Mouse (Mus musculus): ENCODE measurements at regions not wholly inside any gene's neighbourhood (a gene's known extent, or its start where the extent isn't known, plus 50 kb on each side); places are given as distances from the start of the nearest gene placed in this dataset.

GRCm38 (mm10) chr15:57644331-57644953 lies 167.0 kb upstream of the Slc22a22 start:
- Histone ChIP-seq H3K9ac (ENCODE audit: low read length) (no peak overlapping the region), H3K27me3 (ENCODE audit: control insufficient read depth, insufficient read depth, low read length) (no peaks in the 10 kb centered on the region), H3K36me3 (ENCODE audit: control insufficient read depth, insufficient read depth, low read length) (no peaks in the 10 kb centered on the region), H3K9me3 (ENCODE audit: control insufficient read depth, low read length) (no peaks in the 10 kb centered on the region), H3K4me1 (replicated peaks; ENCODE audit: control insufficient read depth, insufficient read depth, low read length) (no peaks in the 10 kb centered on the region), H3K27ac (ENCODE audit: low read depth, low read length) (no peak overlapping the region), H3K4me2 (ENCODE audit: low read depth, low read length, severe bottlenecking) (no peak overlapping the region), H3K4me3 (ENCODE audit: low read depth, low read length) (no peak overlapping the region)
- WGBS = 64% methylated on average over 11 of the region's 11 CpGs
- ATAC-seq (replicated peaks; ENCODE audit: low FRiP score) (no peak), DNase-seq (ENCODE audit: low spot score) (peak; percentile 58)

GRCm38 (mm10) chr15:57639115-57639514 lies 161.7 kb upstream of the Slc22a22 start:
- H3K27me3 ChIP-seq (ENCODE audit: control insufficient read depth, insufficient read depth, low read length) = no peaks in the 10 kb centered on the region
- H3K36me3 ChIP-seq (ENCODE audit: control insufficient read depth, insufficient read depth, low read length) = no peaks in the 10 kb centered on the region
- no peak for DNase-seq (ENCODE audit: low spot score)
- no peak overlapping the region for H3K4me2 ChIP-seq (ENCODE audit: low read depth, low read length, severe bottlenecking)
- no peak overlapping the region for H3K9ac ChIP-seq (ENCODE audit: low read length)
- H3K4me1 ChIP-seq (replicated peaks; ENCODE audit: control insufficient read depth, insufficient read depth, low read length) = no peaks in the 10 kb centered on the region
- no peaks in the 10 kb centered on the region for H3K9me3 ChIP-seq (ENCODE audit: control insufficient read depth, low read length)
- no peak for ATAC-seq (replicated peaks; ENCODE audit: low FRiP score)
- 73% methylated on average over 7 of the region's 7 CpGs for WGBS
- no peak overlapping the region for H3K27ac ChIP-seq (ENCODE audit: low read depth, low read length)
- no peak overlapping the region for H3K4me3 ChIP-seq (ENCODE audit: low read depth, low read length)

GRCm38 (mm10) chr15:57633067-57633466 lies 155.6 kb upstream of the Slc22a22 start:
- H3K36me3 ChIP-seq (ENCODE audit: control insufficient read depth, insufficient read depth, low read length) = no peaks in the 10 kb centered on the region
- H3K4me3 ChIP-seq (ENCODE audit: low read depth, low read length) = no peak overlapping the region
- no peak for DNase-seq (ENCODE audit: low spot score)
- no peak overlapping the region for H3K27ac ChIP-seq (ENCODE audit: low read depth, low read length)
- H3K4me2 ChIP-seq (ENCODE audit: low read depth, low read length, severe bottlenecking) = no peak overlapping the region
- H3K9me3 ChIP-seq (ENCODE audit: control insufficient read depth, low read length) = no peaks in the 10 kb centered on the region
- WGBS = 79% methylated on average over 3 of the region's 3 CpGs
- no peaks in the 10 kb centered on the region for H3K27me3 ChIP-seq (ENCODE audit: control insufficient read depth, insufficient read depth, low read length)
- H3K9ac ChIP-seq (ENCODE audit: low read length) = no peak overlapping the region
- no peak for ATAC-seq (replicated peaks; ENCODE audit: low FRiP score)
- no peaks in the 10 kb centered on the region for H3K4me1 ChIP-seq (replicated peaks; ENCODE audit: control insufficient read depth, insufficient read depth, low read length)

GRCm38 (mm10) chr15:57632537-57632936 lies 155.1 kb upstream of the Slc22a22 start:
- 76% methylated on average over 8 of the region's 8 CpGs for WGBS
- Histone ChIP-seq H3K4me1 (replicated peaks; ENCODE audit: control insufficient read depth, insufficient read depth, low read length) (no peaks in the 10 kb centered on the region), H3K9me3 (ENCODE audit: control insufficient read depth, low read length) (no peaks in the 10 kb centered on the region), H3K4me2 (ENCODE audit: low read depth, low read length, severe bottlenecking) (no peak overlapping the region), H3K27me3 (ENCODE audit: control insufficient read depth, insufficient read depth, low read length) (no peaks in the 10 kb centered on the region), H3K9ac (ENCODE audit: low read length) (no peak overlapping the region), H3K27ac (ENCODE audit: low read depth, low read length) (no peak overlapping the region), H3K36me3 (ENCODE audit: control insufficient read depth, insufficient read depth, low read length) (no peaks in the 10 kb centered on the region), H3K4me3 (ENCODE audit: low read depth, low read length) (no peak overlapping the region)
- ATAC-seq (replicated peaks; ENCODE audit: low FRiP score) (no peak), DNase-seq (ENCODE audit: low spot score) (no peak)

- H3K4me2 ChIP-seq (ENCODE audit: low read depth, low read length, severe bottlenecking) = no peak overlapping the region
- DNase-seq (ENCODE audit: low spot score) = no peak
- WGBS = 87% methylated on average over 6 of the region's 6 CpGs
- H3K9me3 ChIP-seq (ENCODE audit: control insufficient read depth, low read length) = no peaks in the 10 kb centered on the region
- no peak for ATAC-seq (replicated peaks; ENCODE audit: low FRiP score)
- no peaks in the 10 kb centered on the region for H3K36me3 ChIP-seq (ENCODE audit: control insufficient read depth, insufficient read depth, low read length)
- no peak overlapping the region for H3K9ac ChIP-seq (ENCODE audit: low read length)
- no peak overlapping the region for H3K27ac ChIP-seq (ENCODE audit: low read depth, low read length)
- H3K4me3 ChIP-seq (ENCODE audit: low read depth, low read length) = no peak overlapping the region
- no peaks in the 10 kb centered on the region for H3K27me3 ChIP-seq (ENCODE audit: control insufficient read depth, insufficient read depth, low read length)
- no peaks in the 10 kb centered on the region for H3K4me1 ChIP-seq (replicated peaks; ENCODE audit: control insufficient read depth, insufficient read depth, low read length)
Observed at GRCm38 (mm10) chr15:57618466-57618865, 141.0 kb upstream of the Slc22a22 start.

- Histone ChIP-seq H3K27me3 (ENCODE audit: control insufficient read depth, insufficient read depth, low read length) (no peaks in the 10 kb centered on the region), H3K36me3 (ENCODE audit: control insufficient read depth, insufficient read depth, low read length) (no peaks in the 10 kb centered on the region), H3K4me3 (ENCODE audit: low read depth, low read length) (no peak overlapping the region), H3K27ac (ENCODE audit: low read depth, low read length) (no peak overlapping the region), H3K4me2 (ENCODE audit: low read depth, low read length, severe bottlenecking) (no peak overlapping the region), H3K9ac (ENCODE audit: low read length) (no peak overlapping the region), H3K9me3 (ENCODE audit: control insufficient read depth, low read length) (no peaks in the 10 kb centered on the region), H3K4me1 (replicated peaks; ENCODE audit: control insufficient read depth, insufficient read depth, low read length) (no peaks in the 10 kb centered on the region)
- DNase-seq (ENCODE audit: low spot score) (no peak), ATAC-seq (replicated peaks; ENCODE audit: low FRiP score) (no peak)
- 76% methylated on average over 11 of the region's 11 CpGs for WGBS
Observed at GRCm38 (mm10) chr15:57616880-57617391, 139.5 kb upstream of the Slc22a22 start.

GRCm38 (mm10) chr15:57610006-57610405 lies 132.6 kb upstream of the Slc22a22 start:
- WGBS = 93% methylated on average over 2 of the region's 2 CpGs
- H3K4me2 ChIP-seq (ENCODE audit: low read depth, low read length, severe bottlenecking) = no peak overlapping the region
- no peaks in the 10 kb centered on the region for H3K4me1 ChIP-seq (replicated peaks; ENCODE audit: control insufficient read depth, insufficient read depth, low read length)
- no peak for DNase-seq (ENCODE audit: low spot score)
- H3K9me3 ChIP-seq (ENCODE audit: control insufficient read depth, low read length) = no peaks in the 10 kb centered on the region
- no peak overlapping the region for H3K27ac ChIP-seq (ENCODE audit: low read depth, low read length)
- H3K27me3 ChIP-seq (ENCODE audit: control insufficient read depth, insufficient read depth, low read length) = no peaks in the 10 kb centered on the region
- ATAC-seq (replicated peaks; ENCODE audit: low FRiP score) = no peak
- no peaks in the 10 kb centered on the region for H3K36me3 ChIP-seq (ENCODE audit: control insufficient read depth, insufficient read depth, low read length)
- H3K9ac ChIP-seq (ENCODE audit: low read length) = no peak overlapping the region
- H3K4me3 ChIP-seq (ENCODE audit: low read depth, low read length) = no peak overlapping the region

GRCm38 (mm10) chr15:57608519-57608918 lies 131.1 kb upstream of the Slc22a22 start:
- no peak overlapping the region for H3K4me3 ChIP-seq (ENCODE audit: low read depth, low read length)
- H3K9ac ChIP-seq (ENCODE audit: low read length) = no peak overlapping the region
- no peaks in the 10 kb centered on the region for H3K4me1 ChIP-seq (replicated peaks; ENCODE audit: control insufficient read depth, insufficient read depth, low read length)
- H3K27me3 ChIP-seq (ENCODE audit: control insufficient read depth, insufficient read depth, low read length) = no peaks in the 10 kb centered on the region
- DNase-seq (ENCODE audit: low spot score) (no peak), ATAC-seq (replicated peaks; ENCODE audit: low FRiP score) (no peak)
- H3K36me3 ChIP-seq (ENCODE audit: control insufficient read depth, insufficient read depth, low read length) = no peaks in the 10 kb centered on the region
- no peaks in the 10 kb centered on the region for H3K9me3 ChIP-seq (ENCODE audit: control insufficient read depth, low read length)
- no peak overlapping the region for H3K4me2 ChIP-seq (ENCODE audit: low read depth, low read length, severe bottlenecking)
- H3K27ac ChIP-seq (ENCODE audit: low read depth, low read length) = no peak overlapping the region
- 91% methylated on average over 3 of the region's 3 CpGs for WGBS

GRCm38 (mm10) chr15:57600562-57600961 lies 123.1 kb upstream of the Slc22a22 start:
- ATAC-seq (replicated peaks; ENCODE audit: low FRiP score) = peak; percentile 72
- WGBS = 13% methylated on average over 6 of the region's 6 CpGs
- DNase-seq (ENCODE audit: low spot score) = peak; percentile 73
- H3K4me1 ChIP-seq (replicated peaks; ENCODE audit: control insufficient read depth, insufficient read depth, low read length) = no peaks in the 10 kb centered on the region
- no peak overlapping the region for H3K9ac ChIP-seq (ENCODE audit: low read length)
- no peaks in the 10 kb centered on the region for H3K27me3 ChIP-seq (ENCODE audit: control insufficient read depth, insufficient read depth, low read length)
- H3K36me3 ChIP-seq (ENCODE audit: control insufficient read depth, insufficient read depth, low read length) = no peaks in the 10 kb centered on the region
- no peak overlapping the region for H3K4me2 ChIP-seq (ENCODE audit: low read depth, low read length, severe bottlenecking)
- no peaks in the 10 kb centered on the region for H3K9me3 ChIP-seq (ENCODE audit: control insufficient read depth, low read length)
- no peak overlapping the region for H3K27ac ChIP-seq (ENCODE audit: low read depth, low read length)
- H3K4me3 ChIP-seq (ENCODE audit: low read depth, low read length) = no peak overlapping the region
